Mouse (Mus musculus): ENCODE results near the gene Sept4. TPM values are rescaled to one million over a fixed set of nuclear protein-coding genes. Genes with fewer than 3 reads are reported as not detected.

Gene Sept4
- total RNA-seq (2022) = 100 to 1,000 TPM in 1 of 4 experiments, 10 to 100 TPM in 3; 37.7 to 114 (median 64.6) TPM

DNA sequence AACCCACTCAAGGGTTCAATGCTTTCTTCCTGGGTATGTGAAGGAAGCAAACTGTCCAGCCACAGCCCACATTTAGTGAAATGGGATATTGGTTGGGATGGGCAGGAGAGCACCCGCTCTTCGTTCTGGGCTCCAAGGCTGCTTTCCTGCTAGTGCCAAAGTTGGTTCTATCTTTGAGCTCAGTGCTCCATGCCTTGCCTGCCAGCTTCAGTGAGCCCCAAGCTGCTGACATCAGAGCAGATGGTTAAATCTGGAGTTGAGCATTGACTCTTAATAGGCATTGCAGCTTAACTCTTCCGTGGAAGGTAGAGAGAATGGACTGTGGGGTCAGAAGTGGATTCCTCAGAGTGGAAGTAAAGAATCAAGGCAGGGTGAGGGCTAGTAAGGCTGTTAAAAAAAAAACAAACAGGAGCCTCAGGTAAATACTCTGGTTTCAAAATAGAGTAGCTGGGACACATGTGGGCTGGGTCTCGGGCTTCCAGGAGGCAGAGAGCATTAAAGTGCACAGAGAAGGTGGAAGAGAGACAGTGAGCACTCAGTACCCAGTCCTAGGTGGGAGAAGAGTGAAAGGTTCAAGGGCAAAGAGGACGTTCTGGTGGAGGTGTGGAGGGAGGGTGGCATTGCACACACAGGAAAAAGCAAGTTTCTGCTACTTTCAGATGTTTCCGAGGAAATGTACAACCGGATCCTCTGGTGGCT is at the start of gene Sept4:
Gene Sept4 (plus strand): TSS at position 649 of the 699 bp plus-strand sequence.
- no peak for DNase-seq

DNA sequence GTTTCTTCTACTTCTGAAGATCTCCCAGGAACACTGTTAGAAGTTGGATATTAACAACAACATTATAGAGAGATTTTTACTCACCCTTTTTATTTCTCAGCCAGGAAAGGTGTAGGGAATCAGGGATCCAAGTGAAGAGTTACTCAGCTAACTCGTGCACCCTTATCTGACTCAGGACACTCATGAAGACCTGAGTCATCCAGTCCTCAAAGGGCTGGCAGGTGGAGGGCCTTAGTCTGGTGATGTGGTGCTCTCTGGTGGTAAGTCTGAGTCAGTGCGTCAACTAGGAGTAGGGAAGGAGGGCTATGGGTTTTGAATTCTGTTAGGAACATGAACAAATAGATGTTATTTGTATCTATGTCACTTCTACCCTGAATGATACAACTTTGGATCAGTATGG is 49.4 kb upstream of the Sept4 start:
- peak; percentile 49 for DNase-seq

DNA sequence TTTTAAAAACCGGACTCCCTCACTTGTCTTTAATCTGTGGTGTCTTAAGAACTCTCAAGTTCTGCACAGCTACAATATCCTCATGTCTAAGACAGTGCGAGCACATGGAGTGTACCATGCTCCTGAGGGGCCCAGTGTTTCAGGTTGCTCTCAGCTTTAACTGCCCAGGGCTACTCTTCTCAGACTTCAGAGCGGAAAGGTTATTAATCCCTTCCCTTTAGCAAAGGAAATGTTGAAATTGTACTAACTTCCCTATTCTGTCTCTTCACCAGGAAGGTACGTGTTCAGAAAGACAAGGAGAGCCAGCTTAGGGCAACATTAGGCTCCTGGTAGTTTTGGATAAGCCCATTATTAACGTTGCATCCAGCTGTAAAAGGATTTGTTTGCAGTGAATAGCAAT is 45.2 kb upstream of the Sept4 start:
- no peak for DNase-seq

DNA sequence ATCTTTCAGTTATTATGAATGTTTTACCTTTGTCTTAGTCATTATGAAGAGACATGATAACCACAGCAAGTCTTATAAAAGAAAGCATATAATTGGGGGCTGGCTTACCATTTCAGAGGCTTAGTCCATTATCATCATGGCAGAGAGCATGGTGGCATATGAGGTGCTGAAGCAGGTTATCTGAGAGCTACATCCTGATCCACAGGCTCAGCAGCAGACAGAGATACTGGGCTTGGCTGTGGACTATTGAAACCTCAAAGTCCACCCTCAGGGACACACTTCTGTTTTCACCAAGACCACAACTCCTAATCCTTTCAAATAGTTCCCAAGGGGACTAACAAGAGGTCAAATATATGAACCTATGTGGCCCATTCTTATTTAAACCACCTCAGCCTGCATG is 44.7 kb upstream of the Sept4 start:
- no peak for DNase-seq

DNA sequence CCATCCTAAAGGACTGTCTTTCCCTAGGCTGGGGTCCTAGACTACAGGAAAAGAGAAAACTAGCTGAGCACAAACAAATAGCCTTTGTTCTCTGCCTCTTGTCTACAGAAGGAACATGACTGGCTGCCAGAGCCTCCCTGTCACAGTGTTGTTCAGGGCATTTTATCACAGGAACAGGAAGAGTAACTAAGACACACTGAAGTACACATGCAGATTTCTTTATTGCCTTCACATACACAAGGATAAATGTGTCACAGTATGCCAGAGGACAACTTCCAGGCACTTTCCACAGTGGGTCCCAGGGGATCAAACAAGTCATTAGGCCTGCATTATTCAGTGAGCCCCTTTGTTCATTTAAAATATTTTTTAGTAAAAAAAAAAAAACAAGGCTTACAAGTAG is 43.9 kb upstream of the Sept4 start:
- no peak for DNase-seq

DNA sequence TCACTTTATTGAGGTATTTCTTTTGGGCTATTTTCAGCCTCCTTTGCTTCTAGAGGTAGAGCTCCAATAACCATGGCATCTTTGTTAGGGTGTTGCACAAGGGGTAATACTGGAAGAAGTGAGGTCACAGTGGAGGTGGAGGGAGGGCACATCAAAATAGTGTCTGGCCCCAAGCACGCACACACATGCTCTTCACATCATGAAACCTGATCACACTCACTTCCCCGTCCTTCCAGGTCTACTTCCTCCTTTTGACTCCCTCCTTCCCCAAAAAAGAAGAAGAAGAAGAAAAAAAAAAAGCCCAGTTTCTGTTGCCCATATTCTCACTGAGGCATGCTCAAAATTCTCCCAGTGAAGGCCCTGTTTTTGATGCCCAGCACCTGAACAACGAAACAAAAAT is 41.3 kb upstream of the Sept4 start:
- no peak for DNase-seq

DNA sequence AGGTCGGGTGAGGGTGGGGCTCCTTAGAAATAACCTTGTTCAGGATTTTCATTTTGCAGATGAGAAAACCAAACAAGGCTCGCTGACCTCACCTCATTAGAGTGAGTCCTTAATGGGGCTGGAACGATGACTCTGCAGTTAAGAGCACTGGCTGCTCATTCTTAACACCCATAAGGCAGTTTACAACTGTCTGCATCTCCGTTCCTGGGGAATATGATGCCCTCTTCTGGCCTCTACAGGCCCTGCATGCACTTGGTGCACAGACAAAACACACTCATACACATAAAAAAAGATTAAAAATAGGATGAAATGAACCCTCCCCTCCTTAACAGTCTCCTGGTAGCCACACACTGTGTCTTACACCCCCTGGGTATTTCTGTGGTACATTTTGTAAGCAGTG is 40.7 kb upstream of the Sept4 start:
- no peak for DNase-seq

DNA sequence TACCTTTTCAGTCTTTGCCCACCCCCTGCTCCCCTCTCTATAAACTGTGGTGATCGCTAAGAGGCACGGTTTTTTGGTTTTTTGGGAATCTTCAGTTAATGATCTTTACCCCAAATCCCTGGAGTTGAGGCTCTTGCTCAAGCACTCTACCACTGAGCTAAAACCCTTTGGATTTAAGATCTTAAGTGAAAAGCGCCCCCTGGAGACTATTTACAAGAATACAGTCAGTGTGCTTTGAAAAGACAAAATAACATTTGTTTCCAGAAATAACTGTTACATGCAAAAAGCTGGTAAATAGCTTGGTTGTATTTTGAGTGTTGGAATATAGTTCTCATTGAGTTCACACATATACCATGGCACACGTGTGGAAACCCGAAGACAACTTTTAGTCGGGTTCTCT is 37.0 kb upstream of the Sept4 start:
- no peak for DNase-seq

DNA sequence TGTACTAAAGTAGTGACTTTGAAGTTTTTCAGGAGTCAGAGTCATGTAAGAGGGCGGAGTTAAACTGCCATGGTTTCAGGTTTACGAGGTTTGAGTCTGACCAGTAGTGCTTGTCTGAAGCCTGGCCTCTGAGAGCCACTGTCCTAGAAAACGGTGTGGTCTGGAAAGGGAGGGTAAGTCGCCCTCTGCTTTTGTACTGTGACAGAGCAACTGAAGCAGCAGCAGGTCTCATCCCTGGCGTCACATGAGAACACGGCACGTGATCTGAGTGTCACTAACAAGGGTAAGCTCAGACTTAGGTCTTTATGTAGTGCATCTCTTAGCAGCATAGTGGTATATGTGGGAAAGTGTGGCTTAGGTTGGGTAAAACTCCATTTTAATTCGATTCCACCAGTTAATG is 26.4 kb upstream of the Sept4 start:
- DNase-seq = no peak

DNA sequence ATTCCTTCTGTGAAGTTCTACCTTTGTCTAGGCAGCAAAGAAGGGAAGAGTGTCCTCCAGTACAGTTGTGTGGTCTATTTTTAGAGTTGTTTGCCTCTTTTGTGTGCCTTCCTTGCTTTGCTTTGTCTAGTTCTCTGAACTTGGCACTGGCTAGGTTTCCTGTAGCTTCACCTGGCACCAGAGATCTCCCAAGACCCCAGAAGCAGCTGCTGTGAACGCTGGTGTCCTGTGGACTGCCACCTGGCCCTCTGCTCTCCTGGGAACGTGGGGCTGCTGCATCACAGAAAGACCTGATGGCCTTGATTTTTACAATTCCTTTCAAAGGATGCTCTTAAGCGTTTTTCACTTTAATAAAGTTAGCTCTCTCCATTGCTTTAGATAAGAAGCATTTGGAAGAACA is 25.8 kb upstream of the Sept4 start:
- no peak for DNase-seq

DNA sequence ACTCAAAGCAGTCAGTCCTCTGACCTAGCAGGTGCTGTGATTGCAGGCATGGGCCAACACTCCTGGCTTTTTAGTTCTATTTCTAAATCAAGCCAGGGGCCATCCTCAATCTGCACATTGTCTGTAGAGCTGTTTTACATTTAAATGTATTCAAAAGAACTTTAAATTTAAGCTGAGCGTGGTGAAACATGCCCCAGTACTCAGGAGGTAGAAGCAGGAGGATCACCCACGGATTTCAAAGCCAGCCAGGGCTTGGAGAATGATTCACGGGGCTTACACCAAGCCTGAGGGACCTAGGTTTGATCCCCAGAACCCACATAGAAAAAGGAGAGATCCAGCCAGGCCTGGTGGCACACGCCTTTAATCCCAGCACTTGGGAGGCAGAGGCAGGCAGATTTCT is 15.4 kb upstream of the Sept4 start:
- DNase-seq = no peak

DNA sequence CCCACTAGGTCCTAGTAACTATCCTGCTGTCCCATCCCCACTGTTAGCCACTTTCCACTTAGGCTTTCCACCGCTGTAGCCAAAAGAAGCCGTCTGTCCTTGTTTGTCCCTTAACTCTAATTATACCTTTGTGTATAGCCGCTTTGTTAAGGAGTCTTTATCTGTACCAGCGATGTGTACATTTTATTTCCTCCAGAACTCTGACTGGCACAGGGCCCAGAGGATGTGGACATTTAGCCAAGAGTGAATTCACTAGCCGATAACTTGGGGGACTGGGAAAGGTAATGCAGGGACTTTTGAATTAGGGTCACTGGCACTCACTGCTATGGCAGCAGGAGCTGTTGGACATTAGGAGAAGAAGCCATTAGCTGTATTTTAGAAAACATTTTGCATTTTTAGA is 14.3 kb upstream of the Sept4 start:
- DNase-seq = no peak

DNA sequence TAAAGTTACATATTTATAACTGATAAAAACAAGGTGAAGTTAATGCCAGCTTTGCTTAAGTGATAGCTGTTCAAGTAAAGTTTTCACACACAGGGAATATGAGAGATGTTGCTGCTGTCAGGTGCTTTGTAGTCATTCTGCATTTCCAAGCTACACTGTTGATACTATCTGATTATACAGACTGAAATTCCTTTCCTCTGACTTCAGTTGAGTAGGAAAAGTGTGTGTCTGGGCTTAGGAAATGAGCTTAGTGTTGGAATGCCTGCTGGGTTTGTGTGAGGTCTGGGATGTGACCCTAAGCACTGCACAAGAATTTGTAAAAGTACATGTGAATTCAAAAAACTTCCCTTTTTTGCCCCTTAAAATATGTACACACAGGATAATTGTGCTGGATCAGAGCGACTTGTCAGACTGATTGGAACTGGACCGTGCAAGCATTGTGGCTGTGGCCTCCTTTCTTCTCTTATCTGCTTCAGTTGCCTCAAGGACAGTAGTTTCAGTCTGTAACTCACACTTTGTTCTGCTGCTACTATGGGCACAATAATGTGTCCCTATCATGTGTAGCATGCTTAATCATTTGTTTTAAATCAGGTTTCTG is 13.5 kb upstream of the Sept4 start:
- no peak for DNase-seq

DNA sequence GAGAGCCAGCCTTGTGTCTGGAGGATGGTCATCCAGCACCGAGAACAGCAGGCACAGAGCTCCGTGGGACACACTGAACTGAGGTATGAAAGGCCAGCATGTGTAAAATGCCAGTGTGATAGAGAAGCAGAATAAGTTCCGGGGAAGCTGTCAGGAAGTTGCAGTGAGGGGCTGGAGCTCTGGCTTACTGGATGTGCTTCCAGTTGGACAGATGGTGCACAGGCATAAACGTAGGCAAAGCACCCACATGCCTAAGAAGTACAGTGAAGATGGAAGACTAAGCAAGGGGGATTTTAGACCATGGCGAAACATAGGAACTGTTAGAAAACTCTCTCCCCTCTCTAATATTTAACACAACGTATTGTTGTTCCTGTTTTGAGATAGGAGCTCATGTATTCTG is 7.5 kb upstream of the Sept4 start:
- DNase-seq = no peak

DNA sequence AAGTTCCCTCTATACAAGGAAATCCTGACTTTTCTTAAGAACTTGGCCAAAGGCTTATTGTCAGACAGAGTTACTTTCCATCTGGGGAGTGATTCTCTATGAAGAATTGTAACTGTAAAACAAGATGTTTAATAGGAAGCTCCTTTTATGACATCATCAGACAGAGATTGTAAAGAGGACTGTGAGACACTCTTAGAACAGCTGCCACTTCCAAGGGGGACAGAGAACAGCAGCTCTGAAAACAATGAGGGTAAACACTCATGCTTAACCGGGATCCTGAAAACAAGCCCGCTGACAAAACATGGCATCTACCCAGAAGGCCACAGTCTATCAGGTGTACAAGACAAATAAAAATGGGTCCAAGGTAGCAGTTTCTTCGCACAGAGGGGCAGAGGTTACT is 2.2 kb upstream of the Sept4 start, which contains the start of gene Gm11492:
Gene Gm11492 (plus strand): TSS at position 153 of the 400 bp plus-strand sequence.
- DNase-seq = no peak

DNA sequence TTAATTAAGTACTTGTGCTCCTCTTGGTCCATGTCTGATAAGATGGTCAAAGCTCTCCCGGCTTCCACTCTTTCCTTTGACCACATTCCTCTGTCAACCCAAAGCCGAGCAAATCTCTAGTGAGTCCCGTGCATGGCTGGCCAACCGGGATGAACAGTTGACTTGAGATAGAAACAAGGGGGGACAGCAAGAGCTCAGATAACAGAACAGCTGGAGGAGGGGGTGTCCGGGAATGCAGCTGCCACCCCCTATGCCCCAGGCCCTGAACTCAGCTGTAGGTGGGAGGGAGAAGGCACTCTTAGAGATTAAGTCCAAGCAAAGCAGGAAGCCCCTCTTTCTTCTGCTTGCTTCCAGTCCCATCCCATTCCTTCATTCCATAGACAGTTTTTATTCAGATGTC is 2.0 kb downstream of the Sept4 start:
- no peak for DNase-seq

DNA sequence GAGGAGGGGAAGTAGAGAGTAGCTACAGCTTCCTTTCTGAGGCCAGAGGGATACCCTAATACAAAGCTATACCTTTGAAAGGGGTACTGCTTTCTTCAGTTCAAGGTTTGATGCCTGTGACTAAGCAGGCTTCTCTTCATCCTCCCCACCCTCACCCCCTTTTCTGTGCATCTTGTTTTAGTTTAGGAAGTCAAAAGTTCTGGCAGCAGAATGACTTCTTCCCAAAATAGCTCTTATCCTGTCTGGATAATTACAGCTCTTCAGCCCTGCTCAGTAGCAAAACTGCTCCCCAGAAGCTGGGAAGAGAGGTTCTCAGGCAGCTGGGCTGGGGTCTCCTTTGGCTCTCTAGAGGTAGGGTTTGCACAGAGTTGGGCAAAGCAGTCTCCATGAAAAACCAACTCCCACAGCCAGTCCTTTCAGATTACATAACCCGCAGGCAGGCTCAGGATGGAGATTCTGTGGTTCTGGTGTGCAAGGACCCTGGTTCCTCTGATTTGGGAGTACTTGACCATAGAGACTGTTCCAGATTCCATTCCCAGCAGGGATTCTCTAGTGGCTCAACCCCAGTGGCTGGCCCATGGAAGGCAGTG is 2.8 kb downstream of the Sept4 start:
- DNase-seq = no peak

DNA sequence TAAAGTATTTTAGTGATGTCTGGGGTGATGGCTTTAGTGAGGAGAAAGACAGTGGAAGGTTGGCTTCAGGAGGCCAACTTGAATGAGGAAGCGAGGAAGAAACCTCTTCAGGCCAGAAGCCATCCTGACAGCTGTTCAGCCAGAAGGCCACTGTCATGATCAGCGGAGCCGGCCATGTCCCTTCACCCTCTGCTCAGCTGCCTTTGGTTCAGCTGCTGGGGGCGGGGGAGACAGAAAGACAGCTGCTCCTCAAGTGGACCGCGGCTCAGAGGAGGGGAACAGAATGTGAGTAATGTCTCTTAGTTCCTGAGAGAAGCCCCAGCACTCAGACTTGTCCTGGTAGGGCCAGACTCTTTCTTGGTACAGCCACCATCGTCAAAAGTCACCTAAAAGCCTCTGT is 5.0 kb downstream of the Sept4 start:
- DNase-seq = no peak

DNA sequence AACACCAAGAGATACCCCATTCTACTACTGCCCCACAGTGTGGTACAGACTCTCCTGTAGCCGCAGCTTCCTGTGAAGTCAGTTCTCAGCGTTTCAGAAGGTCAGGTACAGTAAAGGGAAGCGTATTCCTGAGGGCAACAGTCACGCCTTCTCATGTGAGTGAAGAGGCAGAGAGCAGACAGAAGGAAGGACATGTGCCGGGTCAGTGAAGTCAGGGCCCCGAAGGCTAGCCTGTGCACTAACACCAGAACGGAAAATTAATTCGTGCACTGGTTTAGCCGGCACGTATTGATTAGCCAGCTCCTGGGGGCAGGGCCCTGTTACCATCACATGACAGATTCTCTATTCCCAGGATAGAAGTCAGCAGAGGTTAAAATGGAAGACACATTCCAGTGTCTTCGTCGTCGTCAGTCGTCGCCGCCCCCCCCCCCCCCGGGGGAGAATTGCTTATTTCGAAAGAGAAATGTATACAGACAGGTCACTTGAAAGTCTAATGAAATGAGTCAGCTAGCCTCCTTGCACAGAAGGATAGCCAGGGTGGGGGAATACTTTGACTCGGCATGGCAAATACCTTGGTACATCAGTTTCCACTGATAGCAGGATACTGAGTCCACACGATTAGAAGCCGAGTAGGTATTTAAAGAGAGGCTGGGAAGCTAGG is 5.9 kb downstream of the Sept4 start:
- no peak for DNase-seq

DNA sequence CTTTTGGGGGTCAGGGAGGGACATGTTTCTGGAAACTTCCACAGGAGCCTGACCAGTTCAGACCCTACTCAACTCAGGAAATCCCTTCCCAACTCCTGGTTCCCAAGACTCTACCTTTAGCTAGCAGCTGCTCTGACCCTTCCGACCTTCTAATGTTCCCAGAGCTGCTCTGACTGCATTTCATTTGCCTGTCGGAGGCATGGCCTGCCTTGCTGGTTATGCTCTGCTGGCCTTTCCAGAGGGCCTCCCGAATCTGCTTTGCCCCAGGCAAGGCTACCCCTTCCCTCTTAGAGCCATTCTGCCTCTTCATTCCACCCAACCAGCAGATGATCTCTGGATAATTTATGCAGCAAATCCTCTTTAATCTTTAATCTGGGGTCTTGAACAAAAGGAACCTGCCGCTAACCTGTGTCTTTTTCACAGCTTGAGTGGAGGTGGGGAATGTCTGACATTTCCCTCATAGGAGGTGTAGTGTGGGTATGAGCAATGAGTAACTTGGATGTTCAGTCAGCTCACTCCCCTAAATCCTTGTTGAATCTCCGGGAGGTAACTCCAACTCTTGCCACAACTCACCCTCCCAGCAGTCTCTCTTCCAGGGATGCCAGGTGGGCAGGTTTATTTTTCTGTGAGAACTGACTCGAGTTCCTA is 9.0 kb downstream of the Sept4 start:
- no peak for DNase-seq

DNA sequence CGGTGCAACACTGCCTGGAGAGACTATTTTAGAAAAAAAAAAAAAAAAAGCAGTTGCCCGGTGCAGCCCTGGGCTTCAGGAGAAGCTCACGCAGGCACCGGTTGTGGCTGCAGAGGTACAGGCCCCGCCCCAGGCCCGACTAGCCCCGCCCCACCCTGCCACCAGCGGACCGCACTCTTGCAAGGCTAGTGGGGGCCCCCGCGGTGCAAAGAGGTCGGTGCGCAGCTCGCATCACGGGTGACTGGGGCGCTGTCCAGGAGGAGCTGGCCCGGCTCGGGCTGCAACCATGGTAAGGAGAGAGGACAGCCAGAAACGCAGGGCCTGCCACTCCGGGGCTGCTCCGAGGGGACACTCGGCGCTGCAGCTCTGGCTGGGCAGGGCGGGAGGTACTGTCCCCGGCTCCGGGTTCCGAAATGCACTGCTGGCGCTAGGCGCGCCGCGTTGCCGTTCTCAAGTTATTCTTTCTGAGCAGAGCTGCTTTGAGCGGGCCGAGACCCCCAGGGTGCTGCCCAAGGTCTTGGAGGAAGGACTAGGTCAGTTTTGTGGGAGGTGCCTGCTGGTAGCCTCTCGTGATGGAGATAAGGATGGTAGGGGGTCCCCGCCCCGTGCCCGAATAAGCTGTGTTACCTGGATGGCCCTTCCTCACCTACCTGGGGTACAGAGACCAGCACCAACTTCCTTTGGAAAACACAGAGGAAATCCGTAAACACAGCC is 9.7 kb downstream of the Sept4 start:
- peak; percentile 63 for DNase-seq

DNA sequence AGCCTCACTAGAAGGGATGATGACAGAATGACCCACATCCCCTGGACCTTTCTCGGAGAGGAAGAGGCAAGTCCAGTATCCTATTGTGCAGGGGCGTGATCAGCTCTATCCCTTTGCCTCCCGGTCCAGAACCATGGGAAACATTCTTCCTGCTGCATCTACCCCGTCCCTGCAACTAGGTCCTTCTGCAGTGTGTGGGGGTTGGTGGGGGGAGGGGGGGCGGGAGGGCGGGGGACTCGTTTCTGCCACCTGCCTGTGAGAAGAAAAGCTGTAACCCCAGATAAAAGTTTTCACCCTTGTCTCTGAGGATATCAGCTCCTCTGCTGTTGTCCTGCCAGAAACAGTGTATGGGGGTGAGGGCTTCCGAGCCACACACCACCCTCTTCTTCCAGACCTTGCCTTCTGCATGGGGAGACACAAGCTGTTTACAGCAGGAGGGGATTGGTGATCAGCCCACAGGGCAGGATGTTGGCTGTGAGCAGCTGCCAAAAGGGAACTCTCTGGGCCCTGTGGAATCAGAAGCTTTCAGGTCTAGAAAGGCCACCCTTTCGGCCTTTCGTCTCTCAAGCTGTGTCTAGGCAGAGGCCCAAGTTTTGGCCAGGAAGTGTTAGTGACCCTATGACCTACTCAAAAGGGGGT is 10.4 kb downstream of the Sept4 start:
- no peak for DNase-seq

Measured in adrenal gland, adult 8-10 months (tissue).